Mouse (Mus musculus) adrenal gland, adult (tissue): ENCODE results near the gene Slc12a7.
"Not testable (repeated sequence)": the region's sequence is repeated elsewhere in the genome, so short reads cannot be mapped to it uniquely, and the experiment has no call there.

Source experiments
- DNase-seq, 2 experiments: peaks; one replicate each; pipeline ENCODE4 v3.0.0; 2022 to 2023; ENCODE audit warnings: low spot score in 1 of 2; ENCODE audit not compliant: inconsistent age in 2 of 2

The Slc12a7 gene

GRCm38 (mm10) chr13:73714020-73714419 is 18.9 kb upstream of the Slc12a7 start:
- DNase-seq = no peak

- DNase-seq = peak; percentile 74 to 95
These were observed 14.7 kb upstream of the Slc12a7 start for GRCm38 (mm10) chr13:73718225-73718624.

- no peak for DNase-seq
These were observed 12.7 kb upstream of the Slc12a7 start for GRCm38 (mm10) chr13:73720241-73720640.

- peak; percentile 55 to 87 for DNase-seq
These were observed 9.7 kb upstream of the Slc12a7 start for GRCm38 (mm10) chr13:73723081-73723668.

- DNase-seq = no peak
These were observed 7.6 kb upstream of the Slc12a7 start for GRCm38 (mm10) chr13:73725315-73725714.

- DNase-seq = peak in 1 of 2 experiments; percentile 47
These were observed 5.3 kb upstream of the Slc12a7 start for GRCm38 (mm10) chr13:73727621-73728025.

GRCm38 (mm10) chr13:73728633-73729032 is 4.3 kb upstream of the Slc12a7 start:
- peak in 1 of 2 experiments; percentile 42 for DNase-seq

GRCm38 (mm10) chr13:73730913-73731312 is 2.0 kb upstream of the Slc12a7 start:
- no peak for DNase-seq

GRCm38 (mm10) chr13:73732235-73732634 is 659 bp upstream of the Slc12a7 start:
- DNase-seq = no peak

GRCm38 (mm10) chr13:73734379-73734778 is 1.5 kb downstream of the Slc12a7 start:
- no peak for DNase-seq

GRCm38 (mm10) chr13:73735270-73735669 is 2.4 kb downstream of the Slc12a7 start:
- DNase-seq = no peak

GRCm38 (mm10) chr13:73735928-73736327 is 3.0 kb downstream of the Slc12a7 start:
- DNase-seq = no peak

- DNase-seq = no peak
These were observed 4.0 kb downstream of the Slc12a7 start for GRCm38 (mm10) chr13:73736943-73737342.

- DNase-seq = not testable (repeated sequence)
These were observed 7.6 kb downstream of the Slc12a7 start for GRCm38 (mm10) chr13:73740399-73740944.

GRCm38 (mm10) chr13:73742944-73743343 is 10.1 kb downstream of the Slc12a7 start:
- no peak for DNase-seq

- no peak for DNase-seq
These were observed 10.8 kb downstream of the Slc12a7 start for GRCm38 (mm10) chr13:73743662-73744061.

GRCm38 (mm10) chr13:73748663-73749440 is 16.0 kb downstream of the Slc12a7 start:
- peak in 1 of 2 experiments; percentile 48 for DNase-seq

GRCm38 (mm10) chr13:73750435-73750834 is 17.5 kb downstream of the Slc12a7 start:
- DNase-seq = peak in 1 of 2 experiments; percentile 39

GRCm38 (mm10) chr13:73751284-73751683 is 18.4 kb downstream of the Slc12a7 start:
- DNase-seq = peak in 1 of 2 experiments; percentile 45

GRCm38 (mm10) chr13:73755809-73756208 is 22.9 kb downstream of the Slc12a7 start:
- DNase-seq = no peak

GRCm38 (mm10) chr13:73756916-73757315 is 24.0 kb downstream of the Slc12a7 start:
- DNase-seq = no peak

- no peak for DNase-seq
These were observed 24.5 kb downstream of the Slc12a7 start for GRCm38 (mm10) chr13:73757362-73757761.
